Mouse (Mus musculus) CH12.LX (cell line): ENCODE measurements around the gene Taf15.

Experiments used
- CTCF ChIP-seq, 2 experiments: IDR thresholded peaks in 1 of 2; conservative IDR thresholded peaks in 1 of 2; 2 replicates each; pipeline ENCODE4 v1.5.1; 2011 to 2012; ENCODE audit warnings: low read depth in 2 of 2, low read length in 2 of 2, improper control_type of control experiment in 1 of 2, inconsistent platforms in 1 of 2, mild to moderate bottlenecking in 1 of 2, moderate library complexity in 1 of 2
- POLR2A ChIP-seq: IDR thresholded peaks from 2 replicates; pipeline ENCODE4 v1.6.1; 2011; ENCODE audit warnings: low read depth, mild to moderate bottlenecking, improper control_type of control experiment, low read length
- SIN3A ChIP-seq: IDR thresholded peaks from 2 replicates; pipeline ENCODE4 v1.6.1; 2012; ENCODE audit warnings: low read length, improper control_type of control experiment, inconsistent platforms

- TF ChIP-seq POLR2A (no peak), CTCF (conservative IDR thresholded peaks at IDR 0.05 in 1 of 2, IDR thresholded peaks at IDR 0.05 in 1 of 2; ENCODE audit: low read depth in 2 of 2, low read length in 2 of 2) (no peak), SIN3A (no peak)
Observed at GRCm38 (mm10) chr11:83517153-83517552, 44.3 kb downstream of the Taf15 start.
